15 mouse cellular contexts compared by ENCODE assay signal in genomic region chr2:59184107-59185064, GRCm38 (mm10).
"Had no signal": no experiment of that assay in that cellular context is flagged by ENCODE, and none has a peak within 500 bp of the region (broad histone marks: within the 10 kb centered on the region; RNA-seq: fewer than 3 reads in every experiment).

No protein-coding gene starts in this region.

- H3K36me3 ChIP-seq: liver, embryonic 15.5 days had no signal

- H3K27ac ChIP-seq: layer of hippocampus, adult 2 months; limb, embryonic 13.5 days; liver, embryonic 15.5 days; lung, embryonic 15.5 days; midbrain, embryonic 15.5 days; neural tube, embryonic 13.5 days had no signal

- H3K9ac ChIP-seq: limb, embryonic 13.5 days; liver, embryonic 15.5 days; lung, embryonic 15.5 days; midbrain, embryonic 15.5 days; neural tube, embryonic 13.5 days had no signal

- H3K4me2 ChIP-seq: limb, embryonic 13.5 days; liver, embryonic 11.5 days; liver, embryonic 15.5 days; lung, embryonic 15.5 days; midbrain, embryonic 11.5 days; midbrain, embryonic 15.5 days; neural tube, embryonic 13.5 days had no signal

- H3K27me3 ChIP-seq: limb, embryonic 13.5 days; liver, embryonic 15.5 days; lung, embryonic 15.5 days; midbrain, embryonic 15.5 days; neural tube, embryonic 13.5 days had no signal

- H3K9me3 ChIP-seq: limb, embryonic 13.5 days; liver, embryonic 15.5 days; lung, embryonic 15.5 days; midbrain, embryonic 15.5 days; neural tube, embryonic 13.5 days had no signal

- ATAC-seq: intestine, embryonic 16.5 days; midbrain, embryonic 15.5 days had no signal

- H3K4me3 ChIP-seq: layer of hippocampus, adult 2 months; limb, embryonic 13.5 days; liver, embryonic 15.5 days; lung, embryonic 15.5 days; midbrain, embryonic 15.5 days; neural tube, embryonic 13.5 days had no signal

- DNase-seq: kidney, postnatal 4 days; left cerebral cortex, postnatal 4 days; lung, postnatal 14 days; retina, postnatal 1 day; right cerebral cortex, postnatal 14 days; thymus, postnatal 14 days had no signal

- H3K4me1 ChIP-seq: midbrain, embryonic 15.5 days had no signal
